ENCODE assay signal across 8 mouse cellular contexts in genomic region chr11:109347242-109347959, GRCm38 (mm10). TPM values are rescaled to one million over a fixed set of nuclear protein-coding genes. Genes with fewer than 3 reads are reported as not detected.
DNase-seq lines count a peak whose midpoint lies in the region; ATAC-seq lines count a peak whose summit lies in the region.

No protein-coding gene starts in this region.

- H3K4me1 ChIP-seq in hindbrain, embryonic 15.5 days (replicated peaks) = peaks cover 11% of the 10 kb centered on the region

- WGBS in hindbrain, embryonic 15.5 days = 67% methylated on average over 10 of the region's 10 CpGs
- 22% methylated on average over 10 of the region's 10 CpGs for WGBS in macrophage (ENCODE audit: missing documents)

- no peak overlapping the region for H3K4me2 ChIP-seq in hindbrain, embryonic 15.5 days

- H3K9me3 ChIP-seq in hindbrain, embryonic 15.5 days = no peaks in the 10 kb centered on the region

- H3K79me2 ChIP-seq in macrophage (ENCODE audit: inconsistent target) = no peaks in the 10 kb centered on the region

- H3K36me3 ChIP-seq in hindbrain, embryonic 15.5 days = no peaks in the 10 kb centered on the region
- H3K36me3 ChIP-seq in macrophage (ENCODE audit: inconsistent target) = no peaks in the 10 kb centered on the region

- no peak overlapping the region for H3K4me3 ChIP-seq in hindbrain, embryonic 15.5 days
- no peak overlapping the region for H3K4me3 ChIP-seq in macrophage (ENCODE audit: inconsistent target)

- DNase-seq in Muller cell, postnatal 12 days (ENCODE audit: inconsistent ontology term) = peak; percentile 90
- peak; percentile 46 for DNase-seq in brain, embryonic 18.5 days (ENCODE audit: low read depth, low spot score)
- DNase-seq in frontal cortex, postnatal 36 days (ENCODE audit: low spot score in 2 of 2) = peak; percentile 74 to 75
- DNase-seq in left cerebral cortex, adult 18-20 months (ENCODE audit: low spot score in 2 of 2) = peak; percentile 50 to 74
- peak; percentile 77 for DNase-seq in right cerebral cortex, postnatal 4 days
- DNase-seq in embryo, embryonic 11 days = no peak

- H3K9ac ChIP-seq in hindbrain, embryonic 15.5 days = no peak overlapping the region

- no peaks in the 10 kb centered on the region for H3K27me3 ChIP-seq in hindbrain, embryonic 15.5 days

- ATAC-seq in hindbrain, embryonic 15.5 days (ENCODE audit: low FRiP score, low read depth) = peak; percentile 82; the same call in 1 of the 2 replicates

- H3K27ac ChIP-seq in hindbrain, embryonic 15.5 days (replicated peaks) = peak overlapping the region; percentile 68
- H3K27ac ChIP-seq in macrophage = peak overlapping the region; percentile 15

RNA-seq across cellular contexts. Expression of gene Gna13, which starts 15.2 kb away (rescaled TPM):
- 19.4 and 19.9 TPM in 2 replicates for polyA plus RNA-seq in hindbrain, embryonic 15.5 days (2015; fragmentation: Nextera tagmentation; extraction: Ambion mirVana)
- total RNA-seq in left cerebral cortex, adult 18-20 months (2021) = 10 to 100 TPM; 48.2 to 49.2 TPM
- 100 to 1,000 TPM in 21 of 26 experiments, 10 to 100 TPM in 5; 69.8 to 341 (median 149) TPM for total RNA-seq in macrophage (2018; cell fraction: chromatin; rRNA removed)
- total RNA-seq in macrophage (2018; cell fraction: cytosol; rRNA removed) = 100 to 1,000 TPM; 138 to 379 (median 169) TPM
- total RNA-seq in macrophage (2018; cell fraction: nucleus; rRNA removed) = 100 to 1,000 TPM; 113 to 469 (median 244) TPM
- 52.2 to 84.3 TPM (median 79.7 TPM) in 3 replicates for polyA plus RNA-seq in macrophage (2018)

RNA-seq across cellular contexts. Expression of gene Rgs9, which starts 49.5 kb away (rescaled TPM):
- polyA plus RNA-seq in hindbrain, embryonic 15.5 days (2015; fragmentation: Nextera tagmentation; extraction: Ambion mirVana) = 11.8 and 12.4 TPM in 2 replicates
- total RNA-seq in left cerebral cortex, adult 18-20 months (2021) = 10 to 100 TPM; 35.8 to 56.5 TPM
- 10 to 100 TPM in 4 of 26 experiments, 1 to 10 TPM in 11, under 1 TPM in 6, not detected in 5; 0.20 to 10.7 (median 2.3) TPM for total RNA-seq in macrophage (2018; cell fraction: chromatin; rRNA removed)
- 1 to 10 TPM in 3 of 26 experiments, under 1 TPM in 12, not detected in 11; 0.06 to 2.2 (median 0.43) TPM for total RNA-seq in macrophage (2018; cell fraction: cytosol; rRNA removed)
- total RNA-seq in macrophage (2018; cell fraction: nucleus; rRNA removed) = 1 to 10 TPM in 15 of 26 experiments, under 1 TPM in 6, not detected in 5; 0.26 to 9.0 (median 1.7) TPM
- 0.32 TPM in 1 of 3 replicates, not detected in the others for polyA plus RNA-seq in macrophage (2018)
